Mouse (Mus musculus): ENCODE measurements at regions not wholly inside any gene's neighbourhood (a gene's known extent, or its start where the extent isn't known, plus 50 kb on each side); places are given as distances from the start of the nearest gene placed in this dataset.
"Not testable (repeated sequence)": the region's sequence is repeated elsewhere in the genome, so short reads cannot be mapped to it uniquely, and the experiment has no call there.

DNA sequence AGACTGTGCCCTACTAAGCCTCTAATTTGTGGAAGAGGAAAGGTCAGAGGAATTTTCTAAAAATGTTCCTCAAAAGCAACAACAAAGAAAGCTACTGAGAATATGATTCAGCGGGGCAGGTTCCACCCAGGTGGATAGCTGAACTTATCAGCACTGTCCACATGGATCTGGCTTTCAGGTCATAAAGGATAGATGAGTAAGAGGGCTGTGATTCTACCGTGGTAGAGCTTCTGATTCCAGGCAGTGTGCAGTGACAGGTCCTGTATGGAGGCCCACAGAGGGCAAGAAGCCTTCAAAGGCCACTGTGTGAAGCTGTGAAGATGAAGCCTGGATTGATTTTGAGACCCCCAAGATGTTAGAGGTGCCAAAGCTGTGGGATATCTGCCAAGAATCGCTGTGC lies 51.8 kb downstream of the Teddm3 start:
- in situ Hi-C loops (cut with MboI; ENCODE audit: unreplicated experiment in 2 of 2), result not testable (repeated sequence)

GRCm38 (mm10) chr16:21100126-21100525 lies 53.7 kb downstream of the Teddm3 start:
- in situ Hi-C loops (cut with MboI; ENCODE audit: unreplicated experiment in 2 of 2), result not testable (repeated sequence)

DNA sequence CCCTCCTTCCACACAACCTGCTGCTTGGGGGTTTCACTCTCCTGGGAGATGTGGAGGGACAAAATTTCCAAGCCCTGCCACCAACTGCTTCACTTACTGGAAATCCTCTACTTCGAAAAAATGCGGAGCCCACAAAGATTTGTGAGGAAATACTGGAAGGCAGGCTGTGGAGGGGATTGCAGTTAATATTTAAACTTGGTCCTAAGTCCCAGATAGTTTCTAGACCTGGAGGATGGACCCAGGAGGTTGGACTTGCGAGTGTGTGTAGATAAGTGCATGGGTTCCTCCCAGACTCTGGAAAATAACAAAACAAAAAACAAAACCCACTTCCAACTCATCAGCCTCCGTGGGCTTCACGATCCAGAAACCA lies 79.0 kb downstream of the Teddm3 start:
- in situ Hi-C loops (cut with MboI; ENCODE audit: unreplicated experiment in 2 of 2), result loop anchor here in 1 of 2 experiments (10.0 kb wide), 1 partner anchor 190 kb away; no protein-coding TSS in a partner anchor

DNA sequence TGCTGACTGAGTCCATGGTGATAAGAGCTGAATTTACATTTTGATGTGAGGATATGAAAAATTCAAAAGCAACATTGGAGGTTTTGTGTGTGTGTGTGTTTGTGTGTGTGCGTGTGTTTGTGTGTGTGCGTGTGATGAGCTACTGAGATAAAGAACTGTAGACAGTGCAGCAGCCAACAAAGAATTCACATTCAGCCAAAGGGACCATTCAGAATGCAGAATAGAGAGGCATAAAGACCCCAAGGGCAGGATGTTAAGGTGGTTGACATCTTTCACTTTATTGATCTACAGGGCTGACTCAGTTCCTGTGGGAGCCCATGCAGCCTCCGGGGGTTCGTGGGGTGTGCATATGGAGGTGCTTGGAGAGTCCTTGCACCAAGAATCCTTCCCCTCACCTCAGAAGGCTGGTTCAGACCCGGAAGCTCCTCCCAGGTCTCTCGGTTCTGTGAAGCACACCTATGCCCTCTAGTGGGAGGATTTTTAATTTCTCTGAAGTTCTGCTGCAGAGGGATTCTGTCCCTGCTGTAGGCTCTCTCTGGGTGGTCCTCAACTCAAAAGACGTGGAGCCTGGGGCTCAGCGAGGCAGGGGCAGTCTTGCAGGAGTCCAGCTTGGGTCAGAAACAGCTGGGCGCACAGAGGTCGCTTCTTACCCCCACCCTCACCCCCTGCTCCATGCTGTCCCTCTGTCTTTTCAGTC lies 79.6 kb downstream of the Teddm3 start:
- in situ Hi-C loops (cut with MboI; ENCODE audit: unreplicated experiment in 2 of 2), result loop anchor here in 1 of 2 experiments (10.0 kb wide), 1 partner anchor 189 kb away; no protein-coding TSS in a partner anchor

GRCm38 (mm10) chr16:21060211-21060610 lies 93.6 kb downstream of the Teddm3 start:
- in situ Hi-C loops (cut with MboI; ENCODE audit: unreplicated experiment in 2 of 2), result no loop called here

DNA sequence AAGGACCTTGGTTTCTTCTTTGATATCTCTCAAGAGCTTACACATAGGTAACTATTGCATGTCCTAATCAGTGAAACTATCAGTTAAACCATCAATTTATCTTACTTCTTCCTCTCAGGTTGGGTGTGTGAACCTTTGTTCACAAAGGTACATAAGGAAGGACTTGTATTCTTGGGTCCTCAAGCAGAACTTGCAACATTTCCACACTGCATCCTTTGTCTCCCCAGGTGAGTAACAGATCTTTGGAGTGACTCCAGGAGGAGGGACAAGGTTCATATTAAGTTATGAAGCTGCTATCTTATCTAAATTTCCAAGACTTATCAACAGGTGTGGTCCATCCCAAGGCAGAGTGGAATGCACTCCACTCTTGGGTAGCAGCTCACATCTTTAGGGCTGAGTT lies 99.0 kb downstream of the Teddm3 start:
- in situ Hi-C loops (cut with MboI; ENCODE audit: unreplicated experiment in 2 of 2), result no loop called here

DNA sequence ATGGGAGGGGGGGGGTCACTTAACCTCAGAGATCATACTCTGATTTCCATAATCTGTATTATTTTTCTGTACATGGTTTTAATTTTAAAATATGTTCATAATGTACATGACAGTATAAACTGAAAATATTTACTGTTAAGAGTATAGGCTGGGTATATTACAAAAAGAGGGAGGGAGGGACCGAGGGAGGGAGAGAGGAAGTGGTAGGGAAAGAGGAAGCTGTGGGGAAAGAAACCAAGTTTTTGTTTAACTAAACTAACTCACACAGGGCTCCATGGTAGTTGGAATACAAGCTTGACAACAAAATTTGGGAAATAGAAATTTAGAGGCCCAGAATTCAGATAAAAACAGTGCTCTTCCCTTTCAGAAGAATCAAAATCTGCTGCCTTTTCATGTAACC lies 131.7 kb downstream of the Teddm3 start:
- in situ Hi-C loops (cut with MboI; ENCODE audit: unreplicated experiment in 2 of 2), result not testable (repeated sequence)

GRCm38 (mm10) chr16:21004871-21005270 lies 148.9 kb downstream of the Teddm3 start:
- in situ Hi-C loops (cut with MboI; ENCODE audit: unreplicated experiment in 2 of 2), result no loop called here

GRCm38 (mm10) chr16:21001126-21001525 lies 152.7 kb downstream of the Teddm3 start:
- in situ Hi-C loops (cut with MboI; ENCODE audit: unreplicated experiment in 2 of 2), result no loop called here

DNA sequence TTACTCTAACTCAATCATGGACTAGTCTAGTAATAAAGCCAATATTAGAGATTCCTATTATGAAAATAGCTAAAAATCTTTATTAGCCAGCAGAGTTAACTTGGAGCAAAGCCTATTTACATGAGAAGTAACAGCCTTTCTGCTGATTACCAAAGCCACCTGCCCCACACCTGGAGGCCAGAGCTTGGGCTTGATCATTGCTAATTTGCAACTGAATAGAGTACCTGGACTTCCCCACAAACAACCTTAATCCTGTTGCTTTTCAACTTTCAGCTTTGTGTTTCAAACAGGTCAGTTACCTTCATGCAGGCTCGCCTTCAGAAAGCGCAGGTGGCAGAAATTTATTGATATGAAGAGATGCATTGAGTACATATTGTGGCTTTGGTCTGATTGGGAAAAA lies 163.3 kb downstream of the Teddm3 start:
- in situ Hi-C loops (cut with MboI; ENCODE audit: unreplicated experiment in 2 of 2), result no loop called here

DNA sequence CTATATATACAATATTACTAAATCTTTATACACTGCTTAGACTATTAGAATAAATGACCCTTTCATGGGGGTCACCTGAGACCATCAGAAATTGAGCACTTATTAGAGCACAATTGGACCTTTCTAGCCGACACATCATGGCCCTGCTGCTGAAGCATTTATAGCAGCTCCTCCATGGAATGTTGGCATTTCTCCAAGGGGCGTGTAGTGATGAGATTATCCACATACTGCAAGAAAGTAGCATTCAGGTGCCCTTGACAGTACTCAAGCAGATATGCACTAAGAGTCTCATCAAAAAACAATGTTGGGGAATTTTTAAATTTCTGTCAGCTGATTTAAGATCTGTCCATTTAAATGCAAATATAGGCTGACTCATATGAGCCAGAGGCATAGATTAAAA lies 178.4 kb downstream of the Teddm3 start:
- in situ Hi-C loops (cut with MboI; ENCODE audit: unreplicated experiment in 2 of 2), result no loop called here

- in situ Hi-C loops (cut with MboI; ENCODE audit: unreplicated experiment in 2 of 2), result no loop called here
These were observed 181.4 kb downstream of the Teddm3 start for GRCm38 (mm10) chr16:20972442-20972841.

DNA sequence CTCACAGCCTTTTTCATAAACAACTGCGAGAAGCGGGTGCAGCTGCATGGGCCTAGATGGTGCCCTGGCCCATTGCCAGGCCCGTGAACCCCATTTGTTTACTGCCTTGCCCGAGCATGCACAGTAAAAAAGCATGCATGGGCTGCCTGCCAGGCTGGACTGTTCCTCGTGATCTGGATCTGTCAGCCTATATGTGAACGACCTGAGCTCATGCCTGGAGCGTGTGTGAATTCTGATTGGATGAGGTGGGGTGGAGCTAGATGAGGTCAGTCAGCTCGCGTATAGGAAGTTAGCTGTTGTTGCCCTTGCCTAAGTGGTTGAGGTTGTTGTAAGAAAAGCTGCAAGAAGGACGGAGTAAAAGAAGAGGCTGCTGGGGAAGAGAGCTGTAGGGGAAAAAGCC lies 194.9 kb downstream of the Teddm3 start:
- in situ Hi-C loops (cut with MboI; ENCODE audit: unreplicated experiment in 2 of 2), result no loop called here

- in situ Hi-C loops (cut with MboI; ENCODE audit: unreplicated experiment in 2 of 2), result no loop called here
These were observed 202.4 kb upstream of the Thpo start for GRCm38 (mm10) chr16:20936722-20937121.

DNA sequence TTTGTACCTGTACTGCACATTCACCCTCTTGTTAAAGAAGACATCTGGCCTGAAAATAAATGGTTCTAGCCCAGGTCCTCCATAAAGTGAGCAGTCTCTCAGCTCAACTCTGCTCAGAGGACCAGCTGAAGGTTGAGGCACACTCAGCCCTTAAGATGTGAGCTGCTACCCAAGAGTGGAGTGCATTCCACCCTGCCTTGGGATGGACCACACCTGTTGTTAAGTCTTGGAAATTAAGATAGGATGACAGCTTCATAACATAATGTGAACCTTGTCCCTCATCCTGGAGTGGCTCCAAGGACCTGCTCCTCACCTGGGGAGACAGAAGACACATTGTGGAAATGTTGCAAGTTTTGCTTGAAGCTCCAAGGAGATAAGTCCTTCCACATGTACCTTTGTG lies 200.5 kb upstream of the Thpo start:
- in situ Hi-C loops (cut with MboI; ENCODE audit: unreplicated experiment in 2 of 2), result not testable (repeated sequence)

DNA sequence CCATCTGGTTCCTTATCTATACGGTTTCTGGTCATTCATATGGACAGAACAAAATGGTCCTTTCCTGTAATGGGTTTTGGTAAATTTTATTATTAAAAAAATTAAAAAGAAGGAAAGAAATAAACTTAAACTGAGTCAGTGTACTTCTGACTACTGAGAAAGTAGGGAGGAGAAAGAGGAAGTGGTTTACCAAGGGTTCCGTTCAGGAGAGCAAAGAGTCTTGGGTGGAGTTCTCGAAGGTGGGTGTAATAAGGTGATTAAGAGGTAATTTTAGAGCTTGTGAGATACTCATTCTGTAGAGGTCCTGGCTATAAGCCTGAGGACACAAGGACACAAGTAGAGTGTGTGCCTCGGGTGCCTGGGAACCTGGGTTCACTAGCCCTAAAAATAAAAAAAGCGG lies 195.7 kb upstream of the Thpo start:
- in situ Hi-C loops (cut with MboI; ENCODE audit: unreplicated experiment in 2 of 2), result not testable (repeated sequence)

- in situ Hi-C loops (cut with MboI; ENCODE audit: unreplicated experiment in 2 of 2), result not testable (repeated sequence)
These were observed 191.5 kb upstream of the Thpo start for GRCm38 (mm10) chr16:20925776-20926175.

- in situ Hi-C loops (cut with MboI; ENCODE audit: unreplicated experiment in 2 of 2), result not testable (repeated sequence)
These were observed 176.6 kb upstream of the Thpo start for GRCm38 (mm10) chr16:20910864-20911263.

DNA sequence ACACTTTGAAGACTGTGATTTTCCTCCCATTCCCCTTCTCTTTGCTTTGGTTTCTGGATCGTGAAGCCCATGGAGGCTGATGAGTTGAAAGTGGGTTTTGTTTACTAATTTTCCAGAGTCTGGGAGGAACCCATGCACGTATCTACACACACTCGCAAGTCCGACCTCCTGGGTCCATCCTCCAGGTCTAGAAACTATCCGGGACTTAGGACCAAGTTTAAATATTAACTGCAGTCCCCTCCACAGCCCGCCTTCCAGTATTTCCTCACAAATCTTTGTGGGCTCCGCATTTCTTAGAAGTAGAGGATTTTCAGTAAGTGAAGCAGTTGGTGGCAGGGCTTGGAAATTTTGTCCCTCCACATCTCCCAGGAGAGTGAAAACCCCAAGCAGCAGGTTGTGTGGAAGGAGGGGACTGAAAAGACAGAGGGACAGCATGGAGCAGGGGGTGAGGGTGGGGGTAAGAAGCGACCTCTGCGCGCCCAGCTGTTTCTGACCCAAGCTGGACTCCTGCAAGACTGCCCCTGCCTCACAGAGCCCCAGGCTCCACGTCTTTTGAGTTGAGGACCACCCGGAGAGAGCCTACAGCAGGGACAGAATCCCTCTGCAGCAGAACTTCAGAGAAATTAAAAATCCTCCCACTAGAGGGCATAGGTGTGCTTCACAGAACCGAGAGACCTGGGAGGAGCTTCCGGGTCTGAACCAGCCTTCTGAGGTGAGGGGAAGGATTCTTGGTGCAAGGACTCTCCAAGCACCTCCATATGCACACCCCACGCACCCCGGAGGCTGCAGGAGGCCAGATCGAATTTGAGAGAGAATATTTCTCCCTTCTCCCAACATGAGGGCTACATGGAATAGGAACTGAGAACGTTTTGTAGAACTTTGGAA lies 174.4 kb upstream of the Thpo start:
- in situ Hi-C loops (cut with MboI; ENCODE audit: unreplicated experiment in 2 of 2), result not testable (repeated sequence)

- in situ Hi-C loops (cut with MboI; ENCODE audit: unreplicated experiment in 2 of 2), result no loop called here
These were observed 161.4 kb upstream of the Thpo start for GRCm38 (mm10) chr16:20895734-20896133.

GRCm38 (mm10) chr16:20871726-20872125 lies 137.4 kb upstream of the Thpo start:
- in situ Hi-C loops (cut with MboI; ENCODE audit: unreplicated experiment in 2 of 2), result no loop called here

DNA sequence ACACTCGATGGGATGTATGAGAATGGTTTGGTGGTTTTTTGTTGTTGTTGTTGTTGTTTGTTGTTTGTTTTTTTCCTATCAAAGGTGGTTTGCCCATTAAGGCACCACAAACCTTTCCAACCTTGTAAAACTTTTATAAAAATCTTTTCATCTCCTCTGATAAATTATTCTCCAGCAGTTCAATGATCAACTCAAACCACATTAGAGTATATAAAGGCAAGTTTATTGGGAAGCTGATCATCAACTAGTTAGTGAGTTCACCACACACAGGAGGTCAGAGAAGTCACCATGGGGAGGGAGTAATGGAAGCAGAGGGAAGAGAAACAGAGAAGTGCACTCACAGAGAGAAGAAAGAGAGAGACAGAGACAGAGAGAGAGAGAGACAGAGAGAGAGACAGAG lies 132.5 kb upstream of the Thpo start:
- in situ Hi-C loops (cut with MboI; ENCODE audit: unreplicated experiment in 2 of 2), result no loop called here
